Mouse (Mus musculus) ES-CJ7 (cell line): ENCODE measurements around the gene Cog5.

Experiments used
- DNase-seq: peaks from one replicate; pipeline ENCODE4 v3.0.0; 2011; ENCODE audit warnings: low read depth, low spot score

Gene Cog5

DNA sequence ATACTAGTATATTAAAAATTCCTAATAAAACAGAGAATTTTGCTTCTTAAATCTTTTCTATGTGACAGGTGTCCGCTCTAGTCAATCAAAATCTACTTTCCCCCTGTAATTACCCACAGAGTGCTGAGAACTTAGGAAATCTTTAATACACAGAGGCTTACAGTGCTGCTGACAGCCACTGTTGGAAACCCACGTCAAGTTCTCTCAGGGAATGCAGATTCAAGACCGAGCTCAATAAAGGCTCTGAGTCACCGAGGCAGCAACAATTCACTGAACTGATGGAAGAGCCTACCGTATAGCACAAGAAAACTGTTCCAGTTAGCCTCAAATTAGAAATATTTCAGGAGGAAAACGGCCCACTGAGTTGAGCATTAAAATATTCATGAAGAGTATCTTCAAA lies 329.1 kb downstream of the Cog5 start:
- no peak for DNase-seq

DNA sequence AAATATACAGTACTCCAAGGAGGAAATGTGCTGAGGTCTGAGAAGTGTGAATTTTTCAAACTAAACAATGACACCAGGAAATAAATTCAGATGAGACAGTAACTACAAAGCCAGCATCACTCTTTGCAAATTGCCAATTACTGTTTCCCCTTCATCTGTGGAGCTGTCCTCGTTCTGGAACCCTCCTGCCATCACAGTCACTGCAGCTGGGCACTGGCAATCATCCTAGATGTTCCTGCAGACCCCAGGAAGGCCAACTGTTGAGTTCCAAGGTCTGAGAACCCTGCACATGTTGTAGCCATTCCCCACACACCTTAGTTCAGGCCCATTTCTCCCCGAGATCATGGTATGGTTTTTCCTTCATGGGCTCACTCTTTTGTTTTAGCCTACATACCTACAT lies 329.5 kb downstream of the Cog5 start:
- no peak for DNase-seq

DNA sequence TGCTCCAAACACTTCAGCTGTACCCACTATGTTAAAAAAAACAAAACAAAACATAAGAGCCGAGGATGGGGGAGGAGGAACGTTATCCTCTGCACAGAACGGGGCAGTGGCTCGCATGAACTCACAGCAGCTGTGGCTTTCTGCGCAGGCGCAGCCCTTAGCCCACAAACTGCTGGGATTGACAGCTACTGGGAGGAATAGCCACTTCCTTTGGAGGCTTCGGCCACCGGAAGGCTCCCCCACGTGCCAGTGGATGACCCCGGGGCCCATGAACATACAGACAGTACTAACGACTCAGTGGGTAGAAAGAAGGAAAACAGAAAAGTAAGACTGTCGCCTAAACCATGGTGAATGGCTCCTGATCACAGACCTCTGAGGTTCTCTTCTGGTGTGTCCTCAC lies 330.0 kb downstream of the Cog5 start:
- no peak for DNase-seq

DNA sequence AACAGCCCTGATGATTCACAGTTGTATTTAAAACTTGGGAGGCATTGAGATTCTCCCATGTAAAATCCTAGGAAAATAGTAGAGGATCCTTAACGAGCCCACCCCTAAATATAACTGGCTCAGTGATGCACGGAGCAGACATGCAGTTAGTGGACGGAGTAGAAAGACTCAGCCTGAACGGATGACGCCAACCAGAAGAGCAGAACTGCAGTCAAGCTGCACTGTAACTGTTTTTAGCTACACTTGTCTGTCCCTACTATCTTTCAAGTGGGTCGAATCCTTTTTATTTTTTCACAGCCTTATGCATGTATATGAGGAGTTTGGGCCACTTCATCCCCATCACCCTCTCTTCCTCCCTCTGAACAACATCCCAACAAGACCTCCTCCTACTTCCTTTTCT lies 331.1 kb downstream of the Cog5 start:
- no peak for DNase-seq

DNA sequence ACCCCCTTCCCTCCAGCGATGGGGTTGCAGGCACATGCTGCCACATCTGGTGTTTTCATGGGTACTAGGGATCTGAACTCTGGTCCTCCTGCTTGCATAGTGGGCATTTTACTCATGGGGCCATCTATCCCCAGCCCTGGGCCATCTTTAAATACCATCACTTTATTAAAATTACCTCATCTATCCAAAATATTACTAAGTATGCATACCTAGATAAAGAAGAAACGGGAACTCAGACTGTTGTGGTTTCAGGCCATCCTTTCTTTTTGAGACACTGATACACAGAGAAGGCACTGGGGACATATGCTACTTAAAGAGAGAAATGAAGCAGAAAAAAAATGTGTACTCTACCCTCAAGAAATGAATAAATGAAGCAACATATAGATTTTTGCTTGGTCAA lies 331.8 kb downstream of the Cog5 start:
- DNase-seq: no peak
